Mouse (Mus musculus) E14TG2a.4 (cell line): ENCODE results near the gene Ubl3.

Experiments used
- H3K27me3 ChIP-seq: 2 replicates; pipeline ENCODE4 v1.6.1; 2014; ENCODE audit warnings: low read length, control low read depth; ENCODE audit not compliant: insufficient read depth
- H3K36me3 ChIP-seq: 2 replicates; pipeline ENCODE4 v1.6.1; 2014; ENCODE audit warnings: low read length, control low read depth; ENCODE audit not compliant: insufficient read depth
- H3K4me1 ChIP-seq: replicated peaks from 2 replicates; pipeline ENCODE4 v1.6.1; 2014; ENCODE audit warnings: low read depth, low read length, control low read depth
- H3K4me3 ChIP-seq: replicated peaks from 2 replicates; pipeline ENCODE4 v1.5.1; 2014; ENCODE audit warnings: mild to moderate bottlenecking, low read length
- H3K9me3 ChIP-seq: 2 replicates; pipeline ENCODE4 v1.6.1; 2014; ENCODE audit warnings: low read length, control low read depth
- CTCF ChIP-seq: conservative IDR thresholded peaks from 2 replicates; pipeline ENCODE4 v1.5.1; 2014; ENCODE audit warnings: low read length
- NANOG ChIP-seq: IDR thresholded peaks from 2 replicates; pipeline ENCODE4 v1.6.1; 2014; ENCODE audit warnings: borderline replicate concordance, low read length, mixed read lengths
- POU5F1 ChIP-seq: IDR thresholded peaks from 2 replicates; pipeline ENCODE4 v1.6.1; 2014; ENCODE audit warnings: low read length, borderline replicate concordance

Gene Ubl3

DNA sequence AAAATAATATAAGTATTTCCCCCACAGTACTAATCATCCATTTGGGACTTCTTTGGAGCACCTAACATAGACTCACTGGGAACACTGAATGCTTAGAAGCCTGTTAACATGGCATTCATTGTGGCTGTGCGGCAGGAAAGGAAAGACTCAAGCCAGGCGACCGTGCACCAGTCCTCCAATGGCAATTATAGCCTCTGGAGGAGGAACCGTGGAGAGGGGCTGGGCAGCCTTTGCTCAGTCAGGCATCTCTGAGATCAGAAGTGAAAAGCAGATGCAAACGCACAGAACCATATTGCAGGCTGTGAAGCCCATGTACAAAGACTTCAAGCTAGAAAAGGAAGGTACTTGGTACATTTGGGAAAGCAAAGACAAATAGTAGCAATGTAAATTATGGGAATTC, 20.4 kb downstream of the Ubl3 start:
- 0 out of 2 replicates have a peak, but pooled peaks cover 8% of the 10 kb centered on the region for H3K36me3 ChIP-seq
- no peak overlapping the region for H3K4me3 ChIP-seq
- H3K9me3 ChIP-seq = no peaks in the 10 kb centered on the region
- no peaks in the 10 kb centered on the region for H3K27me3 ChIP-seq
- TF ChIP-seq CTCF = no peak
- TF ChIP-seq POU5F1 = no peak
- TF ChIP-seq NANOG = no peak
- H3K4me1 ChIP-seq = peaks cover 80% of the 10 kb centered on the region

DNA sequence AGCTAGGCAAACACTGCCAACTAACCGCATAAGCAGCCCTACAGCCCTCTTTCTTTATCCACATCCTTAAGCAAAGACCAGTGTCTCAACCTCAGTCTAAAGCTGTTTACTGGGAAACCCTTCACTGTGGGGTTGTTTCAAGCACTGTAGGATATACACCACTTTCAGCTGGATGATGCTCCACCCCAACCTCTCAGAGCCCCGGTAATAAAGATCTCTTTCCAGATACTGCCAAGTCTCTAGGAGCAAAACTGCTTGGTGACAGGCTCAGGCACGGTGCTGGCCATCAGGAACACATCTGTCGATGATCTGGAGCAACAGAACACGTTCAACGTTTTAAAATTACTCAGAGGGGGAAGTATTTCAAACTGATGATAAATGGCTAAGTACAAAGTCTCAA, 25.0 kb downstream of the Ubl3 start:
- peaks cover 82% of the 10 kb centered on the region for H3K4me1 ChIP-seq
- H3K36me3 ChIP-seq = 0 out of 2 replicates have a peak, but pooled peaks cover 8% of the 10 kb centered on the region
- no peak overlapping the region for H3K4me3 ChIP-seq
- TF ChIP-seq POU5F1 (no peak), CTCF (no peak), NANOG (no peak)
- H3K27me3 ChIP-seq = no peaks in the 10 kb centered on the region
- no peaks in the 10 kb centered on the region for H3K9me3 ChIP-seq

DNA sequence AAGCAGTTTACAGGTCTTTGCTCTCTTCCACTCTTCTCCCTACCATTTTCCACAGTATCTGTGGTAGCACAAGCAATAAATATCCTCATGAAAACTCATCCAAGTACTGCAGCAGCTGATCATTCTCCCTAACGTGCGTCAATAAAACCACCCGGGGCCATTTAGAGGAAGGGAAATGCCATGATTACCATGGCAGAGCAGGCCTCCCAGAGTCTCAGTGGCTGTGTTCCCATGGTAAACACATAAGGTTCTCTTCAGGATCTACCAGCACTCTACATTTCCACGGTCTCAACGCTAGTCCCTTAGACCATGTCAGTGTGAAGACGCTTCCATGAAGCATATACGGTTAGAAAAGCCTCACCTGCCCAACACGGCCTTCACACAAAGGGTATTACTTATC, 26.0 kb downstream of the Ubl3 start:
- Histone ChIP-seq H3K27me3 (no peaks in the 10 kb centered on the region), H3K4me3 (no peak overlapping the region), H3K4me1 (peaks cover 83% of the 10 kb centered on the region), H3K36me3 (0 out of 2 replicates have a peak, but pooled peaks cover 5% of the 10 kb centered on the region), H3K9me3 (no peaks in the 10 kb centered on the region)
- no peak for TF ChIP-seq POU5F1
- no peak for TF ChIP-seq CTCF
- no peak for TF ChIP-seq NANOG

DNA sequence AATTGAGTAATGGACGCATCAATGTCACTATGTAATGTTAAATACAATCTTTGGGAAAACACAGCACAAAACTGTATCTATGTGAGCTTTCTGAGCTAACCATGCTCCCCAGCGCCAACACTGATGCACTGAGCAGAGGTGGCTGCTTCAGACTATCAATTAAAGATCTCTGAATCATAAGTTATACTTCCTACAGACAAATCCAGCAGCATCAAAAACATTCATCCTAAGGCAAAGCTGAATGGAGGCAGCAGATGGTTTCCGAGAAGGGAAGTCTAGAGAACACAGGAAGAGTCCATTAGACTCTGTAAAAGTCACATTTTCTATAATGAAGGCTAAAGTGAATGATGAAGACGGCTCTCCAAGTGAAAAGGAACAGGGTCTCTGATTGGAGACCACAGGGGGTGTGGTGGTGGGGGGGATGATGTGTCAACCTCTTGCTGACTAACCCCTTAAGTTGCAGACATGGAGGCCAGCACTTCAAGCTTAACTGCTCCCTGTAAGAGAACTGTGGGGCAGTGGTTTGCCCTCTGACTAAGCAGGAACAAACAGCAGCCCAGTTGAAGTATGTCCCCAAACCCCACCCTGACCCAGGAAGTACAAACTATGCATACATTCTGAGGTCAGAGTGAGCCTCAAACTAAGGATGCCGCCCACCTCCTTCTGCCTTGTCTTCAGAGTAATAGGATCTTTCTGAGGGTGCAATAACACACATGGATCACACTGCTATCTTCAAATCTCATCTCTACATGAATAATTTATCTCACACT, 29.2 kb downstream of the Ubl3 start:
- H3K27me3 ChIP-seq = no peaks in the 10 kb centered on the region
- TF ChIP-seq NANOG (no peak), CTCF (no peak)
- no peak overlapping the region for H3K4me3 ChIP-seq
- peaks cover 86% of the 10 kb centered on the region for H3K4me1 ChIP-seq
- H3K9me3 ChIP-seq = no peaks in the 10 kb centered on the region
- H3K36me3 ChIP-seq = 0 out of 2 replicates have a peak, but pooled peaks cover 5% of the 10 kb centered on the region

DNA sequence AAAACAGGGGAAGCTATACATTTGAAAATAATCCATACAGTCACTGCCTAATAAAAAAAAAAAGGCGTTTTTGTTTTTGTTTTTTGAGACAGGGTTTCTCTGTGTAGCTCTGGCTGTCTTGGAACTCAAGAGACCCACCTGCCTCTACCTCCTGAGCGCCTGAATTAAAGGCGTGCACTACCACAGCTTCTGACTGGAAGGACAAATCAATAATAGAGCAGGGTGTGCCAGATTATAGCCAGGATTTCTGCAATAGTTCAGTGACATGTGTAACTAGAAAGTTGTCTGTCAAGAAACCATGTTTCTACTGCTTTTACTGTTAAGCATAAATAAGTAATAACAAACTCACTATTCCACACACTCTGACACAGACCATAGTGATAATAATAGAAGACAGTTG, 30.2 kb downstream of the Ubl3 start:
- Histone ChIP-seq H3K4me1 (peaks cover 81% of the 10 kb centered on the region), H3K9me3 (no peaks in the 10 kb centered on the region), H3K27me3 (no peaks in the 10 kb centered on the region), H3K36me3 (0 out of 2 replicates have a peak, but pooled peaks cover 1% of the 10 kb centered on the region), H3K4me3 (no peak overlapping the region)
- TF ChIP-seq CTCF (no peak), POU5F1 (no peak), NANOG (no peak)

DNA sequence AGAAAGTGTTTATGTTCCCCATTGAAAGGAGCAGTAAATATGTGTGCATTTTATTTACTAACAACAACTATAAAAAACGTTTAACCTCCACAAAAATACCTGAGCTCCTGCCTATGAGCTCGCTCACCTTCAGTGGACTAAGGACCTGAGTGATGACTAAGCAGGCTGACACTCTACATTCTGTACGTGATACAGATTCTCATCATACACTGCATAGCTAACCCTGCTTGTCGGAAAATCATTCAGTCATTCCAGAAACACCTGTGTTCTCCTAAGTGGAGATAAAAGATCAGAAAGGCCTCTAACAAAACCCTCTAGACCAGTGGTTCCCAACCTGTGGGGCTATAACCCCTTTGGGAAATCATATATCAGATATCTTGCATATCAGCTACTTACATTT, 35.1 kb downstream of the Ubl3 start:
- TF ChIP-seq POU5F1 (no peak), NANOG (no peak), CTCF (no peak)
- no peaks in the 10 kb centered on the region for H3K27me3 ChIP-seq
- peaks cover 5% of the 10 kb centered on the region; the same call in 1 of the 2 replicates for H3K36me3 ChIP-seq
- no peak overlapping the region for H3K4me3 ChIP-seq
- H3K9me3 ChIP-seq = no peaks in the 10 kb centered on the region
- peaks cover 80% of the 10 kb centered on the region for H3K4me1 ChIP-seq

DNA sequence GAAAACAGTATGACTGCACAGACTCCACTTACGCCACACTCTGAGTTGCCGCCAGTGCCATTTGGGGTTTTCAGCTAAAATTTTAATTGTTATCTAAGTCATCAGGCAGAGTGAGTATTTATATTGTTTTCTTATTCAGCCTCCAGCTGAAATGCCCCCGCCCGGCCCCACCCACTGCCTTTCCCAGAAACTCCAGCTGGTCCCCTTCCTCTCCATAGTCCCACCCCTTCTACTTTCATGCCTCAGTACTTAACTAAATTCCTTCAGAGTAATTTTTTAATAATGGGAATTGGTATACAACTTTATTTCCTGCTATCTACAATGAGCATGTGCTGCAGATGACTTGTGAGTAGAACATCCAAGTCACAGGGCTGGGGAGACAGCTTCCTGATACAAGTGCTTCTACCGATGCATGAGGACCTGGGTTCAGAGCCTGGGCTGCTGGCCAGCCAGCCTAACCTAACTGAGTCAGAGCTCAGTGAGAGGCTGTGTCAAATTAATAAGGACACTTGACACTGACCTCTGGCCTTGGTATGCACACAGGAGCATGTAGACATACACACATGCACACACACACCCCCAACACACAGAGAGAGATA, 40.4 kb downstream of the Ubl3 start:
- Histone ChIP-seq H3K36me3 (peaks cover 49% of the 10 kb centered on the region), H3K9me3 (no peaks in the 10 kb centered on the region), H3K4me1 (peaks cover 93% of the 10 kb centered on the region), H3K4me3 (peak overlapping the region; percentile 55), H3K27me3 (no peaks in the 10 kb centered on the region)
- TF ChIP-seq NANOG = no peak

DNA sequence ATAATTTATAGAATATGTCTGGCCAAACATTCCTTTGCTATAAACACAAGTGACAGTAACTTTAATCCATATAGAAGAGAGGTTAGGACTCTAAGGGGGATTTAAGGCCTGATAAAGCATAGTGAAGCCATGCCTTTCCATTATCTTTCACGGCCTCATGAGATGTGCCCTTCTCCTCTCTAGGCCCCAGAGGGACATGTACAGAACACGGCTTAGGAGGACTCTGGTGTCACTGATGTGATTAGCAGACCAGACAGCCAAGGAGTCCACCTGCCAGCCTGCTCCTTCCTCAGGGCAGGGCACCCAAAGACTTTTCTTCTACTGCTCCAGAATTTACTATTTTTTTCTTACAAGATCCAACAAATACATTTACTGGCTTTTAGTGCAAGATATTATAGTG, 42.3 kb downstream of the Ubl3 start:
- peaks cover 98% of the 10 kb centered on the region for H3K4me1 ChIP-seq
- no peaks in the 10 kb centered on the region for H3K27me3 ChIP-seq
- H3K36me3 ChIP-seq = peaks cover 64% of the 10 kb centered on the region
- H3K9me3 ChIP-seq = no peaks in the 10 kb centered on the region
- TF ChIP-seq CTCF = no peak
- TF ChIP-seq NANOG = no peak
- TF ChIP-seq POU5F1 = no peak
- H3K4me3 ChIP-seq = no peak overlapping the region
